Mouse (Mus musculus): ENCODE results near the gene Vav2. TPM values are rescaled to one million over a fixed set of nuclear protein-coding genes. Genes with fewer than 3 reads are reported as not detected.

Gene Vav2
- polyA plus RNA-seq, 1 experiment: 4.5 TPM

- no peak for TF ChIP-seq GATA1 (IDR thresholded peaks at IDR 0.05; ENCODE audit: low read length)
Measured at GRCm38 (mm10) chr2:27421293-27422068, 5.4 kb downstream of the Vav2 start.

GRCm38 (mm10) chr2:27418577-27419070 lies 8.2 kb downstream of the Vav2 start:
- TF ChIP-seq GATA1 (IDR thresholded peaks at IDR 0.05; ENCODE audit: low read length): no peak

- TF ChIP-seq GATA1 (IDR thresholded peaks at IDR 0.05; ENCODE audit: low read length): no peak
Measured at GRCm38 (mm10) chr2:27417648-27418153, 9.1 kb downstream of the Vav2 start.

- no peak for TF ChIP-seq GATA1 (IDR thresholded peaks at IDR 0.05; ENCODE audit: low read length)
Measured at GRCm38 (mm10) chr2:27416425-27416824, 10.4 kb downstream of the Vav2 start.

GRCm38 (mm10) chr2:27415060-27415783 lies 11.6 kb downstream of the Vav2 start:
- TF ChIP-seq GATA1 (IDR thresholded peaks at IDR 0.05; ENCODE audit: low read length): no peak

- TF ChIP-seq GATA1 (IDR thresholded peaks at IDR 0.05; ENCODE audit: low read length): no peak
Measured at GRCm38 (mm10) chr2:27413936-27414657, 12.7 kb downstream of the Vav2 start.

- TF ChIP-seq GATA1 (IDR thresholded peaks at IDR 0.05; ENCODE audit: low read length): no peak
Measured at GRCm38 (mm10) chr2:27413582-27413935, 13.3 kb downstream of the Vav2 start.

- TF ChIP-seq GATA1 (IDR thresholded peaks at IDR 0.05; ENCODE audit: low read length): no peak
Measured at GRCm38 (mm10) chr2:27412245-27412800, 14.5 kb downstream of the Vav2 start.

- no peak for TF ChIP-seq GATA1 (IDR thresholded peaks at IDR 0.05; ENCODE audit: low read length)
Measured at GRCm38 (mm10) chr2:27411688-27412174, 15.1 kb downstream of the Vav2 start.

- TF ChIP-seq GATA1 (IDR thresholded peaks at IDR 0.05; ENCODE audit: low read length): no peak
Measured at GRCm38 (mm10) chr2:27410518-27411140, 16.2 kb downstream of the Vav2 start.

GRCm38 (mm10) chr2:27408194-27408593 lies 18.6 kb downstream of the Vav2 start:
- TF ChIP-seq GATA1 (IDR thresholded peaks at IDR 0.05; ENCODE audit: low read length): no peak

- TF ChIP-seq GATA1 (IDR thresholded peaks at IDR 0.05; ENCODE audit: low read length): no peak
Measured at GRCm38 (mm10) chr2:27406928-27407327, 19.9 kb downstream of the Vav2 start.

- no peak for TF ChIP-seq GATA1 (IDR thresholded peaks at IDR 0.05; ENCODE audit: low read length)
Measured at GRCm38 (mm10) chr2:27405094-27405884, 21.5 kb downstream of the Vav2 start.
